8 mouse cellular contexts compared by ENCODE assay signal in the genomic region with DNA sequence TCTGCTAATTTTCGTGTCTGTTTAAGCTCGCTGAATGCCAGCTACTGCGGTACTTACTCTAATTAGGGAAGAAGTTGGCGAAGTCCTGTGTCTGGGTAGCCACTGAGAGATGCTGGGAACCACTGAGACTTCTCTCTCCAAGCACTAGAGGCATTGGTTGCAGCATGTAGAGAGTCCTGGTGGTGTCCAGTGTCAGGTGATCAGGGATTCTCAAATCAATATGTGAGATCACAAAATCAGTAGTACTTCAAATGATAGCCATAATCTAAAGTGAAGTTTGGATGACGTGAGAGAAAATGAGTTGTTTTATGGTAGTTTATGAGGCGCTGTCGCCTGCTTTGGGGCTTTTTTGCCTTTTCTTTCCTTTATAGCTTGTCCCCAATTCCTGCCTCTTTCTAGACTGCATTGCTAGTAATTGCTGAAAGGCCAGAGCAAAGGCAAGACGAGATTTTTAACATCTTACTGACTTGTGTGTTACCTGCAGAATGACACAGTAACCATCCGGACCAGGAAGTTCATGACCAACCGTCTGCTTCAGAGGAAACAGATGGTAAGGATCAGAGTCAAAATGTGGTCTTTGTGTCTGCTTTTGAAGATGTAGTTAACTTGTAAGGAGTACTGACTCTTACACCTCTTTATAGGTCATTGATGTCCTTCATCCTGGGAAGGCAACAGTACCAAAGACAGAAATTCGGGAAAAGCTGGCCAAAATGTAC. TPM values are rescaled to one million over a fixed set of nuclear protein-coding genes. Genes with fewer than 3 reads are reported as not detected.
DNase-seq lines count a peak whose midpoint lies in the region; ATAC-seq and TF ChIP-seq lines count a peak whose summit lies in the region.

No protein-coding gene starts in this region.

- no peak for ATAC-seq in heart, embryonic 12.5 days (ENCODE audit: insufficient number of reproducible peaks, low FRiP score)
- ATAC-seq in forebrain, embryonic 13.5 days: no peak
- no peak for ATAC-seq in liver, embryonic 16.5 days (ENCODE audit: low read depth)

- TF ChIP-seq POLR2A in CH12.LX (IDR thresholded peaks at IDR 0.05; ENCODE audit: low read depth, low read length): no peak; the same call in 1 of the 2 replicates

- peak overlapping the region; percentile 79; the same call in 1 of the 2 replicates for H3K27ac ChIP-seq in heart, embryonic 12.5 days (ENCODE audit: poor library complexity, severe bottlenecking)
- peak overlapping the region; percentile 59 for H3K27ac ChIP-seq in CH12.LX (ENCODE audit: insufficient read depth, low read depth)
- H3K27ac ChIP-seq in forebrain, embryonic 13.5 days: peak overlapping the region; percentile 83
- peak overlapping the region; percentile 66 for H3K27ac ChIP-seq in liver, embryonic 16.5 days (ENCODE audit: low read length)

- dilution Hi-C loops in CH12.LX (cut with MboI; ENCODE audit: extremely low pct_ligation_motif_present, extremely low pct_unique_long_range_greater_than_20kb, low sequenced_read_pairs): no loop called here

- peak overlapping the region; percentile 98 for H3K9ac ChIP-seq in heart, embryonic 12.5 days
- peak overlapping the region; percentile 99 for H3K9ac ChIP-seq in CH12.LX (ENCODE audit: insufficient read depth, low read depth)
- peak overlapping the region; percentile 99 for H3K9ac ChIP-seq in forebrain, embryonic 13.5 days
- H3K9ac ChIP-seq in liver, embryonic 16.5 days (ENCODE audit: low read depth, low read length): peak overlapping the region; percentile 90

- H3K4me1 ChIP-seq in heart, embryonic 12.5 days (replicated peaks): peaks cover 36% of the 10 kb centered on the region
- peaks cover 4 to 33% of the 10 kb centered on the region in 2 experiments for H3K4me1 ChIP-seq in CH12.LX (ENCODE audit: control insufficient read depth in 1 of 2, insufficient read depth in 2 of 2)
- H3K4me1 ChIP-seq in forebrain, embryonic 13.5 days: peaks cover 37% of the 10 kb centered on the region
- H3K4me1 ChIP-seq in liver, embryonic 16.5 days (ENCODE audit: control insufficient read depth, low read depth, low read length): peaks cover 31% of the 10 kb centered on the region

- H3K36me3 ChIP-seq in heart, embryonic 12.5 days: peaks cover 43% of the 10 kb centered on the region
- peaks cover 38 to 50% of the 10 kb centered on the region in 2 experiments for H3K36me3 ChIP-seq in CH12.LX (replicated peaks in 1 of 2; ENCODE audit: control insufficient read depth in 1 of 2, insufficient read depth in 1 of 2, low read length in 1 of 2)
- H3K36me3 ChIP-seq in forebrain, embryonic 13.5 days (ENCODE audit: poor library complexity, severe bottlenecking): peaks cover 44% of the 10 kb centered on the region
- peaks cover 40% of the 10 kb centered on the region for H3K36me3 ChIP-seq in liver, embryonic 16.5 days (ENCODE audit: control insufficient read depth, insufficient read depth)

- H3K27me3 ChIP-seq in heart, embryonic 12.5 days (replicated peaks): no peaks in the 10 kb centered on the region
- H3K27me3 ChIP-seq in CH12.LX (replicated peaks): no peaks in the 10 kb centered on the region
- H3K27me3 ChIP-seq in forebrain, embryonic 13.5 days: no peaks in the 10 kb centered on the region
- H3K27me3 ChIP-seq in liver, embryonic 16.5 days (ENCODE audit: control insufficient read depth, insufficient read depth, low read depth, low read length): no peaks in the 10 kb centered on the region

- H3K4me2 ChIP-seq in heart, embryonic 12.5 days: peak overlapping the region; percentile 74
- peak overlapping the region; percentile 99 for H3K4me2 ChIP-seq in CH12.LX (ENCODE audit: insufficient read depth, low read depth, poor library complexity, severe bottlenecking)
- H3K4me2 ChIP-seq in forebrain, embryonic 13.5 days: peak overlapping the region; percentile 93
- H3K4me2 ChIP-seq in liver, embryonic 16.5 days (ENCODE audit: low read depth, low read length): peak overlapping the region; percentile 82

- TF ChIP-seq RAD21 in CH12.LX (IDR thresholded peaks at IDR 0.05; ENCODE audit: low read depth, low read length): no peak

- no peak for DNase-seq in heart, postnatal 36 days
- DNase-seq in CH12.LX (ENCODE audit: extremely low read depth): no peak
- DNase-seq in yolk sac, embryonic 10.5 days (ENCODE audit: low spot score): no peak
- no peak for DNase-seq in right cerebral cortex, postnatal 10 days (ENCODE audit: low spot score in 2 of 2)
- no peak for DNase-seq in right cerebral cortex, adult 2 months (ENCODE audit: low spot score in 2 of 2)

- no peak for TF ChIP-seq CTCF in CH12.LX (conservative IDR thresholded peaks at IDR 0.05 in 1 of 2, IDR thresholded peaks at IDR 0.05 in 1 of 2; ENCODE audit: low read depth in 2 of 2, low read length in 2 of 2)

- peak overlapping the region; percentile 84 for H3K4me3 ChIP-seq in heart, embryonic 12.5 days
- peak overlapping the region; percentile 87 to 99 (median 98) for H3K4me3 ChIP-seq in CH12.LX (replicated peaks in 1 of 3; ENCODE audit: low read depth in 2 of 3, low read length in 2 of 3, poor library complexity in 1 of 3)
- peak overlapping the region; percentile 97 for H3K4me3 ChIP-seq in forebrain, embryonic 13.5 days
- peak overlapping the region; percentile 89 for H3K4me3 ChIP-seq in liver, embryonic 16.5 days (ENCODE audit: low read depth, low read length)

- H3K79me2 ChIP-seq in CH12.LX (replicated peaks; ENCODE audit: control insufficient read depth, extremely low read depth, insufficient read depth, poor library complexity, severe bottlenecking): peaks cover 55% of the 10 kb centered on the region

- no peak for TF ChIP-seq EP300 in CH12.LX (IDR thresholded peaks at IDR 0.05; ENCODE audit: low read length)

- in situ Hi-C loops in CH12.LX (cut with MboI; ENCODE audit: low pct_ligation_motif_present, low pct_unique_long_range_greater_than_20kb, low sequenced_read_pairs): loop anchor here (25.0 kb wide), 2 partner anchors 971 to 1121 kb away; partner anchors contain the start of gene Zmiz1

- no peaks in the 10 kb centered on the region for H3K9me3 ChIP-seq in heart, embryonic 12.5 days (replicated peaks)
- H3K9me3 ChIP-seq in CH12.LX (replicated peaks; ENCODE audit: low read length): no peaks in the 10 kb centered on the region
- no peaks in the 10 kb centered on the region for H3K9me3 ChIP-seq in forebrain, embryonic 13.5 days (replicated peaks)
- no peaks in the 10 kb centered on the region for H3K9me3 ChIP-seq in liver, embryonic 16.5 days (replicated peaks; ENCODE audit: control insufficient read depth, low read length)

- 3% methylated on average over 11 of the region's 11 CpGs for whole genome bisulfite sequencing in heart, embryonic 12.5 days
- WGBS in forebrain, embryonic 13.5 days: 10% methylated on average over 11 of the region's 11 CpGs
- WGBS in liver, embryonic 16.5 days (ENCODE audit: insufficient replicate concordance): under 1% methylated on average over 11 of the region's 11 CpGs

- intact Hi-C loops in heart, postnatal 36 days (cut with DNase I): no loop called here

TF ChIP-seq in CH12.LX, 34 proteins besides CTCF, POLR2A, EP300 and RAD21:
- TF ChIP-seq ZMIZ1 (IDR thresholded peaks at IDR 0.05; ENCODE audit: low read depth, low read length): no peak
- peak; percentile 70; the same call in 1 of the 2 replicates for TF ChIP-seq MYC (IDR thresholded peaks at IDR 0.05; ENCODE audit: low read depth, low read length)
- TF ChIP-seq CHD1 (IDR thresholded peaks at IDR 0.05; ENCODE audit: low read depth, low read length): no peak
- TF ChIP-seq SIN3A (IDR thresholded peaks at IDR 0.05; ENCODE audit: low read length): 0 out of 2 replicates have a peak, but pooled peaks have one; percentile 2

RNA-seq across cellular contexts. Expression of gene Rps24, which starts 4.5 kb away (rescaled TPM):
- 836 and 843 TPM in 2 replicates for polyA plus RNA-seq in heart, embryonic 12.5 days (2016; fragmentation: Nextera tagmentation; extraction: Ambion mirVana)
- total RNA-seq in heart, postnatal 36 days (2021): 100 to 1,000 TPM; 850 to 903 TPM
- total RNA-seq in CH12.LX (2012; rRNA removed) (2,823 and 3,216 TPM in 2 replicates), CH12.LX (2014; rRNA removed) (7,057 and 7,430 TPM in 2 replicates)
- polyA plus RNA-seq in CH12.LX (2012; ENCODE audit: insufficient read length, low read depth): 3,420 and 4,075 TPM in 2 replicates
- 701 and 859 TPM in 2 replicates for polyA plus RNA-seq in forebrain, embryonic 13.5 days (2015; fragmentation: Nextera tagmentation; extraction: Ambion mirVana)
- polyA plus RNA-seq in liver, embryonic 16.5 days (2015; fragmentation: Nextera tagmentation; extraction: Ambion mirVana): 374 and 426 TPM in 2 replicates

RNA-seq across cellular contexts. Expression of gene Polr3a, which starts 4.6 kb away (rescaled TPM):
- polyA plus RNA-seq in heart, embryonic 12.5 days (2016; fragmentation: Nextera tagmentation; extraction: Ambion mirVana): 12.8 and 15.3 TPM in 2 replicates
- 10 to 100 TPM; 10.6 to 11.5 TPM for total RNA-seq in heart, postnatal 36 days (2021)
- 15.9 and 17.0 TPM in 2 replicates for total RNA-seq in CH12.LX (2012; rRNA removed)
- total RNA-seq in CH12.LX (2014; rRNA removed): 10.8 and 11.6 TPM in 2 replicates
- polyA plus RNA-seq in CH12.LX (2012; ENCODE audit: insufficient read length, low read depth): 18.4 and 18.9 TPM in 2 replicates
- polyA plus RNA-seq in forebrain, embryonic 13.5 days (2015; fragmentation: Nextera tagmentation; extraction: Ambion mirVana): 22.1 and 23.2 TPM in 2 replicates
- polyA plus RNA-seq in liver, embryonic 16.5 days (2015; fragmentation: Nextera tagmentation; extraction: Ambion mirVana): 6.5 TPM in 2 replicates
